Mouse (Mus musculus) CD4-positive, CD25-positive, alpha-beta regulatory T cell, adult 2 months (primary cell): ENCODE measurements around the gene Gm36028.

ENCODE experiments used
- DNase-seq: peaks from one replicate; pipeline ENCODE4 v3.0.0-alpha.2; 2012; ENCODE audit warnings: low read depth, low spot score

Gene Gm36028

DNA sequence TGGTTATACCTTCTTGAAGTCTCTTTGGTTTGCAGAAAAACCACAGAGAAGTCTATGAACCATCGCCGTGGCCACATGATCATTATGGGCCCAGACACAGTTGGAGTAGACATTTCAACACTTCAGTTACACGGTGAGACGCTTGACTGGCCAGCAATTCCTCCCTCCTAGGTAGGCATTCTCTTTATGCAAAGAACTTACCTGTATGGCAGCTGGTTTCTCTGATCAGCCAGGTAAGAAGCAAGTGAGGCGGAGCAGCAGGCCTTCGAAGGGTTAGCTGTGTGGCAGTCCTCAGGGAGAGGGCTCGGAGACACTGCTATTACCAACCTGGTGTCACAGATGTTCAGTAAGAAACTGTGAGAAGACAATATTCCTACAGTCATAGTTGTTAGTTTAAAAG lies 733 bp downstream of the Gm36028 start:
- no peak for DNase-seq

DNA sequence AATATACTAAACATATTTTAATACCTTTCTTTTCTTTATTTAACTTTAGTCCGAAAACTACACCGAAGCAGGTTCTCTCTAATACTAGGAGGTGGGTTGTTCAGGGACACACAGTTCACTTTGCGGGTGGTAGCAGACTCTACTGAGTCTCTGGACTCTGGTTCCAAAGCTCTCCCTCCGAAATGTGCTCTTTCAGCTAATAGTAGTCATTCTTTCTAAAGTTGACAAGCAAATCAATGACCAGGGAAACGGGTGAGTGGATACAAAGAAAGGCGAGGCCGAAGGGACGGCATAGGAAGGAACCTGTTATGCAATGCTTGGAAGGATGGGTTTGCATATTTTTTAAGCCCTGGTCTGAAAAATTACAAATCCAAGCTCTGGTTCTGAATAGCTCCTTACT lies 3.5 kb downstream of the Gm36028 start:
- no peak for DNase-seq

DNA sequence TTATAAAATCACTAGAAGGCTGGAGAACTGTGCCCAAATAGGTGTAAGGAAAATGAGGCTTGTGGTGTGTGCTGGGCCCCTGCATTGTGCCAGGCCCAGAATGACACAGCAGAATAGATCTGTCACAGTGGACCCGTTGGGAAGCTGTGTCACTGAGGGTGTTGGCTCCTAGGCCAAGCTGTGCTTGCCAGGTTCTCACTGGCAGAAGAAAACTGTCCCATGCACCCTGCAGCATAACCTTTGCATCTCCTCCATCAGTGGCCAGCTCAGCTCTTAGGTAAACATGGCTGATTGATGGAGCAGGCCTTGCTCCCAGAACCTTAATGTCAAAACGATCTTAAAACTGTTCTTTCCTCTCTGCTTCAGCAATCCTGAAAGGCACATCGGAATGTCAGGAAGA lies 4.6 kb downstream of the Gm36028 start:
- no peak for DNase-seq

DNA sequence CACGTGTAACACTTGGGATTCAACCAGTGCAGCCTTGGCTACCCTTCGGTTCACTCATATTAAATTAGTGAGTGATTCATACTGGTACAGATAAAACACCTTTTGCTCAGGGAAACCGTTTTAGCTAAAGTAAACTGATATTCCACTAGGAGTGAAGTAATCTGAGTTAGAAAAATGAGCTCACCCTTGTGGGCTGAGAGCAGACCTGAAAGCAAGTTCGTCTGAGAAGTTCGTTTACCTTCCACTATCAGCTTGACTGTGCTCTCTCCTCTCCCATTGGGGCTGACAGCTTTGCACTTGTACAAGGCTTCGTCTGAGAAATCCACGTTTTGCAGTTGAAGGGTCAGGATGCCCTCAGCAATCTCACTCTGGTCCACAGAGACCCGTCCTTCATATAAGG lies 5.4 kb downstream of the Gm36028 start:
- DNase-seq = no peak

DNA sequence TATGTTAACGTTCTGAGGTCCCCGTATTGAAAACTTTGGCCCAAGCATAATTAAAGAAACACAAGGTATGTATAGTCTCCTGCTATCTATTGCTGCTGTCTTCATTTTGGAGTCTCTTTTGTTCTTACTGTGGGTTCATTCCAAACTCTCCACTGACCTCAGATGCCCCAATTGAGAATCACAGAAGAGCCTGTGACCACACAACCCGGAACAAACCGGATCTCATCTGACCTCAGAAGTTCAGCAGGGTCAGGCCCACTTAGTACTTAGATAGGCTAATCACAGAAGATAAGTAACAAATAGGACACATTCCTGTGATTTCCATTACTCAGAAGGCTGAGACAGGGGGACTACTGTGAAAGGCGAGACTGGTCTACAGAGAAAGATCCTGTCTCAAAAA lies 6.4 kb downstream of the Gm36028 start:
- no peak for DNase-seq

DNA sequence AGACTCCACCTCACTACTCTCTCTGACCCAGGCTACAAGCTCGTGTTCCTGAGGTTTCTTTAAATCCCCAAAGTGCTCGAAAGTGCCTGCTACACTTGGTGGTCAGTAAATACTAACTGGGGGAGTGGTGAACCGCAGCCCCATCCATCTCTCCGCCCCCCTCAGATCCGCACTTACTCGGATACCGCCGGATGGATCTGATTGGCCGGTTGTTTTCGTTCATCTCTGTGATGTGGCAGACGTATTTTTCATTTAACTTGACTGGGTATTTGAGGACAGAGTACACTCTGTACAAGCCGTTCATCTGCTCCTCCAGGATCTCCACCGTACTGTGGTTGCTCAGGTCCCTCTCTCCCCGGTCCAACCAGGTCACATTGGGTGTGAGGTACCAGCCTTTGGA lies 6.9 kb downstream of the Gm36028 start:
- DNase-seq = no peak

DNA sequence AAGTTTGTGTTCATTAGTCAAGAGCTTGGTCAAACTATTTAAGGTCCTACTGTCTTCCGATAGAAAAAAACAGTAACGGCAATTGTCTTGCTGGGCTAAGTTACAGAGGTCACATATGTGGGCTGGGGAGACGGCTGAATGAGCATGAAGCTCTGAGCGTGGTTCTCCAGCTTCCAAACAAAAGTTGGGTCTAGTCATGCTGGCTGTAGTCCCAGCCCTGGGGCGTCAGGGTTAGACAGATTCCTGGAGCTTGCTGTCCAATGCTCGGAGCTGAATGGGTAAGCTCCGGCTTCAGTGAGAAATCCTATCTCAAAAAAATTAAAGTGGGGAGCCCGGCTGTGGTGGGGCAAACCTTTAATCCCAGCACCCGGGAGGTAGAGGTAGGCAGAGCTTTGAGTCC lies 7.7 kb downstream of the Gm36028 start:
- no peak for DNase-seq

DNA sequence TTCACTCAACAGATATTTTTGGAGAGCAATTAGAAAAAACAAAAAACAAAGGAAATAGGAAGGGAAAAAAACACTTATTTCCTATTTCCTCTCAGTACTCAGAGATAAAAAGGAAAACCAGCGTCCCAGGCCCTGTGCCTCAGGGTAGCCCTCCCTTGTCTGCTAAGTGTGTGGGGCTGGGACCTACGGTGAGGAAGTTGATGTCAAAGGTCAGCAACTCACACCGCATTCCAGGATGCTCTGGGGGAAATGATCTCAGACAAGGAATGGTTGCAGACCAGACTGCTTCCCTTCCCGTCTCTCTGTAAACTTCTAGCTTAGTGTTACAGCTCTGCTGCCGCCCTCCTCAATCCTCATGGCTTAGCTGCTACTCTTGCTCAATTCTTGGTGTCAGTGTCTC lies 9.6 kb downstream of the Gm36028 start:
- no peak for DNase-seq

DNA sequence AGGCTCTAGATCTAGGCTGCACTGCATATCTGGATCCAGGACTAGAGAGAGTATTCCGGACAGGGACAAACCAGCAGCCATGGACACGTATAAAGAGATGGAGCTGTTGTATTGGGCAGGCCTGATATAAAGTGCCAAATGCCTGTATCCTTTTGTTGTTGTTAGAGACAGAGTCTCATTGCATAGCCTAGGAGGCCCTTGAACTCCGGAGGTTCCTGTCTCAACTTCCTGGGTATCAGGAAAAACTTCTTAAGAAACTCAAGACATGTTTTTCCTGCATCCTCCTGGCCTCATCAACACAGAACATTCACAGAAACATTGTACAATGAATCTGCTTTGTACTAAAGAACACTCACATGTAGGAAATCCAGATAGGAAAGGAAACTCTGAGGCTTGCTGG lies 13.9 kb downstream of the Gm36028 start:
- no peak for DNase-seq

DNA sequence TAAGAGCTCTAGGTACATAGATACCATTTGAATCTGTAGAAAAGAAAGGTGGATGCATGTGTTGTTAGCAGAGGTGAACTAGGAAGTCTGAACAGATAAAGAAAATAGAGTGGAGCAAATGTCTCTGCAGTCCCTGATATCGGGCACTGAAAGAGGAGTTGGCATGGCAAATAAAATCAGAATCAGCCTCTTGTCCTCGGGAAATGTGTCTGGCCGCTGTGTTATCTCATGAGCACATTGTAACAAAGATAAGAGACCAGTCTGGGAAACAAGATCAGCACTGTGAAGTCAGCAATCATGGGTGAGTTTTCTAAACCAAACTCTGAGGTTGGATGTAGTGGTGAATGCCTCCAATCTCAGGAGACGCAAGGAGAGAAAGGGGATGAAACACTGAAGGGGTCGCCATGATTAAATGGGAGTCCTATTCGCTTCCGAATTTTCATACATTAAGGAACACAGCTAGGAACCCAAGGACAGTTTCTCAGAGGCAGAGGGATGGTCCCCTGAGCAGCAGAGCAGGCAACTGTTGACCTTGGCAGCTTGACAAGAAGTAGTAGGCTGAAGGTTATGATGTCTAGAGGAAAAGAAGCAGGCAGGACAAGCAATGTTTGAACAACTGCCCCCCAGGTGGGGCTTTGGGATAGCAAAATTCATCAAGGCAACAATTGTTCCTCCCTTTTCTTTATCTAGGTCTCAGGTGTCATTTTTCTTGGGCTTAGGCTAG lies 15.6 kb downstream of the Gm36028 start:
- DNase-seq = no peak

DNA sequence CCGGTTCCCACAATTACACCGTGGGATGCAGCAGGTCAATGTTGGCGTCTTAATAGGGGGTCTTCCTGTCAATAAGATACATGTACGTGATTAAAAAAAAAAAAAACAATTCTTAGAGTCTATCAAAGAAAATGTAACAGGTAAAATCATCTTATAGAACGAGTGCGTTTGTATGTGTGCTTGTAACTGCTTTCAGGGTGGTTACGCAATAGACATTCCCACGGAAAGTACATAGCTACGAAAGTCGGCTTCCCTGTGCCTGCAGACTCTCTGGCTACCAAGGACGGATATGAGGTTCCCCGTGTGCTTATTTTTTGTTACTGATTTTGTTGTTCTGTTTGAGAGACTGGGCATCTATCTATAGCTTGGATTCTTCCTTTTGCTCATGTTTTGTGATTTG lies 17.2 kb downstream of the Gm36028 start:
- DNase-seq = no peak

DNA sequence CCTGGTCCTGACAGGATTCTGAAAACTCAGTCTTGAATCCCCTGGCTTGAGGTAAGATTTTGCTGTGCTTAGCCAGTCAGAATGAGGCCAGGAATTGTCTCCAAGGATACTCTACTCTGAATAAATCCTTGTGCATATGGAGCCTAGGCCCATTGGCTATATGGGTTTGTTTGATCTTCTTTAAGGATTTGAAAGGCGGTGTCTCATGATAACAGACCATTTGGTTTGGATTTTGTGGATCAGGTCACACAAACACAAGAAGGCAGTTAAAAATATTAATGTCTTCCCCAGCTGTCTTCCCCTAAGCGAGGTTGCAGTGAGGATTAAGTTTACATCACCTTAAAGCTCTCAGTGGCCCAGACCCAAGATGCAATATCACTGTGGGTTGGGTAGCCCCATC lies 18.5 kb downstream of the Gm36028 start:
- DNase-seq = no peak

DNA sequence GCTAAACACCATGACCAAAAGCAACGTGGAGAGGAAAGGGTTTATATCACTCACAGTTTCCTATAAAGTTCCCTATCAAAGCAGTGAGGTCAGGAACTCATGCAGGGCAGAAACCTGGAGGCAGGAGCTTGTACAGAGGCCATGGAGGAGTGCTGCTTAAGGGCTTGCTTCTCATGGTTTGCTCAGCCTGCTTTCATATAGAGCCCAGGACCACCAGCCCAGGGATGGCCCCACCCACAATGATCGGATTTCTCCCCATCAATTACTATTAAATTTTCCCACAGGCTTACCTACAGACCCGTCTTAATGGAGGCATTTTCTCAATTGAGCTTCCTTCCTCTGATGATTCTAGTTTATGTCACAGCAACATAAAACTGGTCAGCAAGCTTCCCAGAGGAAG lies 23.4 kb downstream of the Gm36028 start:
- no peak for DNase-seq

DNA sequence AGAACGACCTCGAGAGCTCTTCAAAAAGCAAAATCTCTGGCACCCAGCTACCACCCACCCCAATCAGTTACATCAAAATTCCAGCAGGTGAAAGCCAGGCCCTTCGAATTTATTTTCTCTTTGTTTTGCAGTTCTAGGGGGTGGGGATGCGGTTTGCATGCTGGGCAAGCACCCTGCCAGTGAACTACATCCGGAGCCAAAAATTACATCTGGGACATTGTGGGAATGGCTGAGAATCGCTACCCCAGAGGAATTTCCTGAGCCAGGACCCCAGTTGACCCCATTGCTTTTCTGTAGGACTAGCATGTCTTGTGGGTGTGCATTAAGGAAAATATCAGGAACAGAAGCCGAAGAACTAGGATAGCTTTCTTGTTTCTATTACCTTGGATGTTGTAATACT lies 29.9 kb downstream of the Gm36028 start:
- DNase-seq = no peak

DNA sequence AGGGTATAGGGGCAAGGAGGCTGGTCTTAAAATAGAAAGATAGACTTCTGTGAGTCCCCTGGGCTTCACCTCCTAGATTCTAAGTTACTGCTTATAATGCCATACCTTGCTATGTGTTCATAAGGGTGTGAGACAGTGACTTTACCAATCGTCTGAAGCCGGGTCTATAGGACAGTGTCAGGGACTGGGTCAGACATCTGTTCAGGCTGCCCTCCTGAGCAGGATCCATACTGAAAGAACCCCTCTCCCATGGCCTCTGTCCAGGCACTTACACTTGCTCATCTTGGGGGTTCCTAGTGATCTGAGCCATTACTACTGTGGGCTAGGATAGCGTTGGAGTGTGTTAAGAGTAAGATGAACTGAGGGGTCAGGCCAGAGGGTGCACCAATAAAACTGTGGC lies 34.7 kb downstream of the Gm36028 start:
- DNase-seq = no peak

DNA sequence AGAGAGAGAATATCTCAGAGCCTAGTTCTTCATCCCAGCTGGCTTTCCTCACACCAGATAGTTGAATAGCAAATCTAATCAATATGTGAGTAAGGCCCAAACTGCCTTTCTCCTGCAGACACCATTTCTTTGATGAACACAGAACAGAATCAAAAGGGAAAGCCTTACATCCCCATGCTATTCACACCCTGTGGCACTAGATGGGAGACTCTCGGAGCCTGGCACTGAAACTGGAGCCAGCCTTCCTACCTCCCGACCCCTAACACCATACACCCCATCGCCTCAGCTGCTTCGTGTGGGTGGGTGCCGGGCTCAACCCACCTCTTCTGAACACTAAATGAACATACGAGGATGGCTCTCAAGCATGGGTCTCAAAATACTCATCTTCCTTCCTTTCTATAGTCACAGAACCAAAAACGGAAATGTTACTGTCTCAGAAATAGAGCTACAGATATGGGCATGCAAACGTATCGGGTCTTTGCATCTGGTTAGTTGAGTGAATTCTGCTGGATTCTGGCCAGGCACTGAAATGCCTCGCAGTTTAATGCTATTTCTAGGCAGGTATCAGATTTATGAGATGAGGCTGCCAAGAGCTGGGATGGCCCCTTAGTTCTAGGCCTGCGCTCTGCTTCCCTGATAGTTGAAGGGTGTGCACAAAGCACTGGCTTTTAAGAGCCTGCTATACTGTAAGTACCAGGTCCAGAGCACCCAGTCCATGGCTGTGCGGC lies 36.0 kb downstream of the Gm36028 start:
- DNase-seq = no peak

DNA sequence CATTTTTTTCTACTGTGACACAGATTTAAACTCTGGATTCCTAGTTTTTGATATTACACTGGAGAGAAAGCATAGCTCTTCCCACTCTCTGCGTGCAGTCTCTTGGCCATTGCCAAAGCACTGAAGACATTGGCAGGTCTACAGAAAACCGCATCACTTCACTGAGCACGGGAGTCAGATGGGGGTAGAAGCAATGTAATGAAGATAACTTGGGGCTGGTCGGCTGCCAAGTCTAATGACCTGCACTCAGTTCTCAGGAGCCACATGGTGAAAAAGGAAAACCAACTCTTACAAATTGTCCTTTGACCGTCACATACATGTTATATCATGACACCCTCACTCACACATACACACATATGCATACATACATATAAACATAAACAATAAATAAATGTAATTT lies 37.0 kb downstream of the Gm36028 start:
- no peak for DNase-seq

DNA sequence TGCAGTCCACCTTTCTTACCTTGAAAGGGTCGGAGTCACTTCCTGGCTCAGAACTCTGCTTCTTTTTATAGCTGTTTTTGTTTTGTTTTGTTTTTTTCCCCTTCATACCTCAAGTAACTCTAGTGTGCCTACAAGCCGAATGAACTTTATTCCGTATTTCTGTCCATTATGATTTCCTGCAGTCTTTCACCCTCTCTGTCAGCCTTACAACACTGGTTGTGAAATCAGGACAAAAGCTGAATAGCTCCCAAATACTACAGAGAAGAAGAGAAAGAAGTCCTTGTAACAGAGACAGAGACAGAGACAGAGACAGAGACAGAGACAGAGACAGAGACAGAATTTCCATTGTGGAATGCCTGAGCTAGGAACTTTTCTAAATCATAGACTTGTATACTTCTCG lies 43.0 kb downstream of the Gm36028 start:
- no peak for DNase-seq

DNA sequence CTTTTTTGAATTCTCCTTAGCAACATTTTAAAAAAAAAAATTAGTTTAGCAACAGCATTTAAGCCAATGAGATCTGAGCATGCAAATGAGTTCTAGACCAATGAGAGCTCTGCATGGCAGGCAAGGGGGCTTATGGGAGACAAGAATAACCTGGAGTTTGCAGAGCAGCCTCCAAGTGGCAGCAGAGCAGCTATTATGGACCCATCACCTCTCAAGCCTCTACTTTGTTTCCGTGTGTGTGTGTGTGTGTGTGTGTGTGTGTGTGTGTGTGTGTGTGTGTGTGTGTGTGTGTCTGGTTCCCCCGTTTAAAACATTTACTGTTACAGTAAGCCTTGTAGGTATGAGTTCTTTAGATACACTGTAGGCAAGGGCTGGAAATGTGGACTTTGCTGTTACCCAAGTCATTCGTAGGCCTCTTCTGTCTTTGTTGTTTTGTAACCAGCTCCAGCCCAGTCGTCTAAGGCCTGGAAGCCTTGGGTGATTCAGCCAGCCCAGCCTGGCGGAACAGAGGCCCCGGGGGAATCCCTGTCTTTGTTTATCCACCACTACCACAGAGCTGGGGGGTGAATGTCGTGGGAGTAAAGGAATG lies 46.5 kb downstream of the Gm36028 start:
- DNase-seq = peak; percentile 79

DNA sequence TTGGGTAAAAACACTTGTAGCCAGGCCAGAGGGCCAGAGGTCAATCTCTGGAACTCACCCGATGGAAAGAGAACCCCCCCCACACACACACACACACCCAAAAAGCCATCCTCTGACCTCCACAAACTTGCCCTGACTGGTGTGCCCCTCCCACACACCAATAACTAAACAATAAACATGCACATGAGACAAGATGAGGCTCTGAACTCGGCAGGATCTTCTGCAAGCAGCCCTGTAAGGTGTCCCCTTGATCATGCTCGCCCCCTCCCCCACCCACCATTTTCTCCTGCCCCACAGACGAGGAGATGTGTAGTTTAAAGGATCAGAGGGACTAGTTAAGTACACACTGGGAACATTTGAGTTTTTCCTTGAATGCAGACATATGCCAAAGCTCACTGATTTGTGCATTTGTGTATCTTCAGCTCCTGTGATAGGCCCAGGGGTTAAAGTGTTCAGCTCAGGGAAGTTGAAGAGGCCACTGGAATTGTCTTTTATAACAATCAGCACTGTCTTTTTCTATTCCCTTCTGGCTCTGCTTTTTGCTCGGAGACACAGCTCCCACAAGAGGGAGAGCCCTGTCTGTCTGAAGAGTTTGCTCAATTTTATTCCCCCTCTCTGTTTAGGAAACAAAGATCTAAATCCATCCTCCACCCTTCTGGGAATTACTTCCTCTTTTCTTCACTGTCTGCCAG lies 47.1 kb downstream of the Gm36028 start:
- peak; percentile 4 for DNase-seq

DNA sequence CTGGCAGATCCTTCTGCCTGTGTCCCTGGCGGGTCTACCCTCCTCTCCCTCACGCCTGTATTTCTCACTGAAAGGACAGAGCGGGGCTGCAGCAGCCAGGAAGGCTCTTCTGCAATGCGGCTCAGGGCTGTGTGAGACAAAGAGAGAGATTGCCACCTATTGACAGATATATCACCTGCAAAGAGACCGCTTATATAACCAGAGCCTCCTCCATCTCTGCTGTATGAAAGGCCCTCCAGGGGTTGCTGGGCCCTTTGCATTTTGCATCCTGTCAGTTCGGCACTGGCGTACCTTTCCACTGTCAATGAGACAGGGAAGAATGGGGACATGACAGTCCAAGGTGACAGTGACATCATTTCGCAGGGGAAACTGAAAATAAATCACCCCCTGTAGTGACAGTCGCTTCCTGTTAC lies 48.5 kb downstream of the Gm36028 start:
- peak; percentile 28 for DNase-seq

DNA sequence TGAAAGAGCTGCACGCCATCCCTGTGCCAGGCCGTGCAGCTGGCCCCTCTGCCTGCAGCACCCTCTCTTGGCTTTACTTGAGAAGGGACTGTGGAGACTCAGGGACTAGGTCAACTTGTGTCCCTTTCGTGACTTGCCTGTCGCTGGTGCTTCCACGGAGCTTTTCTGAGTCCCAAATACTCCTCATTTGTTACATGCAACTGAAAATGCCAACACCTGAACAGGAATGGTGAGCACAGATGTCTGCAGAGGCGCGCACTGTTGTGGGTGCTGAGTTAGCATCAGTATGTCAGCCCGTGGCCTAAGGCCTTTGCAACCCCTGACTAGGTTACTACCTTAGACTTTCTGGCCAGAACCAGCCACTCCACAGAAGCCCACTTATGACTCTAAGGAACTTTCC lies 49.1 kb downstream of the Gm36028 start:
- no peak for DNase-seq

DNA sequence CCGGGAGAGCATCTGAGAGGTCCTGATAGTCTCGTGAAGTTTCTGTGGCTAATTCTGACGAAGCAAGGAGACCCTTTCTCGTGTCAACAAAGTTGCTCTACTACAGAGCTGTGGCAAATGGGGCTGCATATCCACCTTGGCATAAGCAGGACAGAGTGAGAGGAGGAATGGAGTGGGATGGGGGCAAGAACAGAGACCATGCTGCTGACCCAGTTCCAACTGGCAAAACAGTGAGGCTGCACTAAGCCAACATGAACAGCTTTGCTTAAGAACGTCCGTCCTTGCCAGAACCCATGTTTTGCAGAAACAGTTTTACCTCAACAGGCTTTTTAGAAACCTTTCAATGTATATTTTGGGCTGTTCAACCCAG lies 51.3 kb downstream of the Gm36028 start:
- DNase-seq = no peak
